Mouse (Mus musculus): ENCODE data around the gene Srsf11. TPM values are rescaled to one million over a fixed set of nuclear protein-coding genes. Genes with fewer than 3 reads are reported as not detected.

Srsf11 gene
- polyA plus RNA-seq, 1 experiment, result 619 TPM

GRCm38 (mm10) chr3:158067916-158068315 lies 31.5 kb upstream of the Srsf11 start:
- H3K4me3 ChIP-seq (ENCODE audit: control insufficient read depth, insufficient read depth, low read length), result no peak overlapping the region
- H3K36me3 ChIP-seq (ENCODE audit: control insufficient read depth, insufficient read depth, low read length), result no peaks in the 10 kb centered on the region; the same call in 1 of the 2 replicates
- H3K4me1 ChIP-seq (replicated peaks; ENCODE audit: control insufficient read depth, insufficient read depth, low read length), result no peaks in the 10 kb centered on the region
- TF ChIP-seq POLR2A (IDR thresholded peaks at IDR 0.05; ENCODE audit: control insufficient read depth, extremely low read depth, insufficient read depth, low read length, poor library complexity), result no peak
- no peak for TF ChIP-seq CTCF (IDR thresholded peaks at IDR 0.05; ENCODE audit: borderline replicate concordance, control insufficient read depth, extremely low read depth, insufficient read depth, low read length, poor library complexity)
- DNase-seq, result no peak
- H3K27ac ChIP-seq (ENCODE audit: control insufficient read depth, insufficient read depth, low read length), result no peak overlapping the region
- 96% methylated on average over 7 of the region's 7 CpGs for WGBS
- no peaks in the 10 kb centered on the region for H3K27me3 ChIP-seq (ENCODE audit: control insufficient read depth, insufficient read depth, low read length)

- no peak for DNase-seq
- Histone ChIP-seq H3K4me1 (replicated peaks; ENCODE audit: control insufficient read depth, insufficient read depth, low read length) (no peaks in the 10 kb centered on the region), H3K27ac (ENCODE audit: control insufficient read depth, insufficient read depth, low read length) (no peak overlapping the region), H3K36me3 (ENCODE audit: control insufficient read depth, insufficient read depth, low read length) (peaks cover 3% of the 10 kb centered on the region; the same call in 1 of the 2 replicates), H3K4me3 (ENCODE audit: control insufficient read depth, insufficient read depth, low read length) (no peak overlapping the region), H3K27me3 (ENCODE audit: control insufficient read depth, insufficient read depth, low read length) (no peaks in the 10 kb centered on the region)
- WGBS, result 91% methylated on average over 2 of the region's 2 CpGs
- no peak for TF ChIP-seq POLR2A (IDR thresholded peaks at IDR 0.05; ENCODE audit: control insufficient read depth, extremely low read depth, insufficient read depth, low read length, poor library complexity)
- no peak for TF ChIP-seq CTCF (IDR thresholded peaks at IDR 0.05; ENCODE audit: borderline replicate concordance, control insufficient read depth, extremely low read depth, insufficient read depth, low read length, poor library complexity)
Measured at GRCm38 (mm10) chr3:158065256-158065655, 28.8 kb upstream of the Srsf11 start.

- H3K4me3 ChIP-seq (ENCODE audit: control insufficient read depth, insufficient read depth, low read length), result no peak overlapping the region
- DNase-seq, result no peak
- WGBS, result 91% methylated on average over 5 of the region's 5 CpGs
- TF ChIP-seq POLR2A (IDR thresholded peaks at IDR 0.05; ENCODE audit: control insufficient read depth, extremely low read depth, insufficient read depth, low read length, poor library complexity), result no peak
- TF ChIP-seq CTCF (IDR thresholded peaks at IDR 0.05; ENCODE audit: borderline replicate concordance, control insufficient read depth, extremely low read depth, insufficient read depth, low read length, poor library complexity), result no peak
- no peaks in the 10 kb centered on the region for H3K27me3 ChIP-seq (ENCODE audit: control insufficient read depth, insufficient read depth, low read length)
- H3K36me3 ChIP-seq (ENCODE audit: control insufficient read depth, insufficient read depth, low read length), result peaks cover 16% of the 10 kb centered on the region
- H3K4me1 ChIP-seq (replicated peaks; ENCODE audit: control insufficient read depth, insufficient read depth, low read length), result no peaks in the 10 kb centered on the region
- no peak overlapping the region for H3K27ac ChIP-seq (ENCODE audit: control insufficient read depth, insufficient read depth, low read length)
Measured at GRCm38 (mm10) chr3:158061811-158062523, 25.5 kb upstream of the Srsf11 start.

GRCm38 (mm10) chr3:158060621-158061291 lies 24.3 kb upstream of the Srsf11 start:
- DNase-seq, result no peak
- 88% methylated on average over 2 of the region's 2 CpGs for WGBS
- Histone ChIP-seq H3K27ac (ENCODE audit: control insufficient read depth, insufficient read depth, low read length) (no peak overlapping the region), H3K27me3 (ENCODE audit: control insufficient read depth, insufficient read depth, low read length) (no peaks in the 10 kb centered on the region), H3K4me1 (replicated peaks; ENCODE audit: control insufficient read depth, insufficient read depth, low read length) (no peaks in the 10 kb centered on the region), H3K4me3 (ENCODE audit: control insufficient read depth, insufficient read depth, low read length) (no peak overlapping the region), H3K36me3 (ENCODE audit: control insufficient read depth, insufficient read depth, low read length) (peaks cover 27% of the 10 kb centered on the region)
- TF ChIP-seq POLR2A (IDR thresholded peaks at IDR 0.05; ENCODE audit: control insufficient read depth, extremely low read depth, insufficient read depth, low read length, poor library complexity) (no peak), CTCF (IDR thresholded peaks at IDR 0.05; ENCODE audit: borderline replicate concordance, control insufficient read depth, extremely low read depth, insufficient read depth, low read length, poor library complexity) (no peak)

- WGBS, result 98% methylated on average over 2 of the region's 2 CpGs
- H3K27me3 ChIP-seq (ENCODE audit: control insufficient read depth, insufficient read depth, low read length), result no peaks in the 10 kb centered on the region
- no peak overlapping the region for H3K4me3 ChIP-seq (ENCODE audit: control insufficient read depth, insufficient read depth, low read length)
- no peak for TF ChIP-seq POLR2A (IDR thresholded peaks at IDR 0.05; ENCODE audit: control insufficient read depth, extremely low read depth, insufficient read depth, low read length, poor library complexity)
- DNase-seq, result no peak
- H3K4me1 ChIP-seq (replicated peaks; ENCODE audit: control insufficient read depth, insufficient read depth, low read length), result no peaks in the 10 kb centered on the region
- no peaks in the 10 kb centered on the region; the same call in 1 of the 2 replicates for H3K36me3 ChIP-seq (ENCODE audit: control insufficient read depth, insufficient read depth, low read length)
- H3K27ac ChIP-seq (ENCODE audit: control insufficient read depth, insufficient read depth, low read length), result no peak overlapping the region
Measured at GRCm38 (mm10) chr3:158049508-158049907, 13.1 kb upstream of the Srsf11 start.

DNA sequence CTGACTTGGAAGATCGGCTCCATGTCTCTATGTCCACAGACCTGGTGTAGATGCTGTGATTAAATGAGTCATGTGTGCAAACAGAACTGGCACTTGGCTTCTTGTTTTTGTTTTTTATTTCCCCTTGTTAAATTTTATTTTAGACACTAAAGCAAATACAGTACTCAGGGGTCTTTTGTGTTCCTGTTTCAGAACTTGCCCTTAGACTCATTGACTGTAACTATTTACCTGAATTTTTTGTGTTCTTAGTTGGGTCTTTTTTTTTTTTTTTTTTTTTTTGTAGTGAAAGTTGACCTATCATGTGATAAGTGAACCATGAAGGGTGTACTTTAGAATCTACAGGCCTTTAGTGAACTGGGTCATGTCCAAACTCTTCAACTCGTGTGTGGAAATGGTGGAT lies 4.3 kb upstream of the Srsf11 start:
- WGBS, result 91% methylated on average over 2 of the region's 2 CpGs
- H3K27ac ChIP-seq (ENCODE audit: control insufficient read depth, insufficient read depth, low read length), result no peak overlapping the region
- H3K4me3 ChIP-seq (ENCODE audit: control insufficient read depth, insufficient read depth, low read length), result no peak overlapping the region
- no peak for TF ChIP-seq CTCF (IDR thresholded peaks at IDR 0.05; ENCODE audit: borderline replicate concordance, control insufficient read depth, extremely low read depth, insufficient read depth, low read length, poor library complexity)
- no peak for TF ChIP-seq POLR2A (IDR thresholded peaks at IDR 0.05; ENCODE audit: control insufficient read depth, extremely low read depth, insufficient read depth, low read length, poor library complexity)
- no peaks in the 10 kb centered on the region for H3K36me3 ChIP-seq (ENCODE audit: control insufficient read depth, insufficient read depth, low read length)
- no peak for DNase-seq
- H3K4me1 ChIP-seq (replicated peaks; ENCODE audit: control insufficient read depth, insufficient read depth, low read length), result no peaks in the 10 kb centered on the region
- H3K27me3 ChIP-seq (ENCODE audit: control insufficient read depth, insufficient read depth, low read length), result no peaks in the 10 kb centered on the region
